Mouse (Mus musculus) limb, embryonic 14.5 days (tissue): Measurements from ENCODE around the gene Lrrc37a. TPM values are rescaled to one million over a fixed set of nuclear protein-coding genes. Genes with fewer than 3 reads are reported as not detected.
"Not testable (repeated sequence)": the region's sequence is repeated elsewhere in the genome, so short reads cannot be mapped to it uniquely, and the experiment has no call there.

Experiments used
- ATAC-seq: fragments of 200-750 bp; cut with Nextera tagmentation; 2 replicates; pipeline ENCODE4 v1.8.0; 2017; ENCODE audit warnings: low read depth, moderate number of reproducible peaks, moderate TSS enrichment; ENCODE audit not compliant: low FRiP score
- DNase-seq: peaks from one replicate; pipeline ENCODE4 v3.0.0-alpha.2; 2015; ENCODE audit warnings: low spot score
- H3K27ac ChIP-seq: fragments of 300-500 bp; sonication (generic); replicated peaks from 2 replicates; pipeline ENCODE4 v1.5.1; 2014; ENCODE audit warnings: low read depth, mild to moderate bottlenecking, low read length, moderate library complexity, mixed read lengths
- H3K27me3 ChIP-seq: fragments of 300-500 bp; sonication (generic); 2 replicates; pipeline ENCODE4 v1.6.1; 2014; ENCODE audit warnings: low read length, mixed read lengths; ENCODE audit not compliant: control insufficient read depth, insufficient read depth
- H3K36me3 ChIP-seq: fragments of 300-500 bp; sonication (generic); 2 replicates; pipeline ENCODE4 v1.6.1; 2014; ENCODE audit warnings: mild to moderate bottlenecking, low read length, moderate library complexity, mixed read lengths; ENCODE audit not compliant: control insufficient read depth, insufficient read depth
- H3K4me1 ChIP-seq: fragments of 300-500 bp; sonication (generic); 2 replicates; pipeline ENCODE4 v1.6.1; 2014; ENCODE audit warnings: antibody characterized with exemption, low read length, mixed read lengths; ENCODE audit not compliant: control insufficient read depth, insufficient read depth
- H3K4me2 ChIP-seq: fragments of 300-500 bp; sonication (generic); replicated peaks from 2 replicates; pipeline ENCODE4 v1.6.1; 2014; ENCODE audit warnings: low read depth, mild to moderate bottlenecking, low read length, moderate library complexity; ENCODE audit not compliant: severe bottlenecking
- H3K4me3 ChIP-seq: fragments of 300-500 bp; sonication (generic); replicated peaks from 2 replicates; pipeline ENCODE4 v1.5.1; 2014; ENCODE audit warnings: low read length
- H3K9ac ChIP-seq: fragments of 300-500 bp; sonication (generic); 2 replicates; pipeline ENCODE4 v1.6.1; 2014; ENCODE audit warnings: mild to moderate bottlenecking, low read depth, low read length, moderate library complexity; ENCODE audit not compliant: severe bottlenecking
- H3K9me3 ChIP-seq: fragments of 300-500 bp; sonication (generic); 2 replicates; pipeline ENCODE4 v1.6.1; 2016; ENCODE audit warnings: low read length; ENCODE audit not compliant: control insufficient read depth
- POLR2A ChIP-seq: fragments of 200-500 bp; IDR thresholded peaks from 2 replicates; pipeline ENCODE4 v1.8.0; 2012; ENCODE audit warnings: inconsistent platforms, mild to moderate bottlenecking, moderate library complexity, borderline replicate concordance; ENCODE audit not compliant: insufficient read depth, insufficient read length; ENCODE audit errors: extremely low read depth
- WGBS: fragments of 180-500 bp; shearing (Covaris S2); extraction: QIAGEN DNeasy Blood & Tissue Kit; methylation state at CpG from one replicate; pipeline ENCODE4 v1.1.7; 2014; 5-methylcytosine and 5-hydroxymethylcytosine counted together
- polyA plus RNA-seq, 2 experiments: library from polyadenylated mRNA; depleted of rRNA in 1 of 2; stranded (reverse) in 1 of 2; unstranded in 1 of 2; fragments of >200 nt; fragmentation: Nextera tagmentation in 1 of 2; extraction: Ambion mirVana in 1 of 2; gene quantifications; 2 replicates each; pipeline versions ENCODE4 v1.2.1 to v1.2.3; 2012 to 2014

Lrrc37a gene
- polyA plus RNA-seq (2012; rRNA removed) (not detected in 2 replicates), polyA plus RNA-seq (2014; fragmentation: Nextera tagmentation; extraction: Ambion mirVana) (not detected in 2 replicates)

- H3K4me2 ChIP-seq: no peak within 1 kb of the TSS
- no peak within 1 kb of the TSS for H3K4me3 ChIP-seq
- no peaks in the 10 kb centered on the region for H3K27me3 ChIP-seq
- H3K9ac ChIP-seq: no peak within 1 kb of the TSS
- TF ChIP-seq POLR2A: no peak
- H3K4me1 ChIP-seq: no peaks in the 10 kb centered on the region
- H3K9me3 ChIP-seq: no peaks in the 10 kb centered on the region
- no peak within 1 kb of the TSS for H3K27ac ChIP-seq
- no peak for ATAC-seq
- WGBS: 91% methylated on average over 12 of the region's 12 CpGs
- DNase-seq: no peak
- no peaks in the 10 kb centered on the region for H3K36me3 ChIP-seq
These were observed at the start of gene Lrrc37a for GRCm38 (mm10) chr11:103504497-103504896. Lrrc37a (minus strand) TSS chr11:103504597.

- WGBS: 37% methylated on average over 1 of the region's 1 CpGs
- H3K27me3 ChIP-seq, H3K4me3 ChIP-seq, H3K27ac ChIP-seq, H3K4me1 ChIP-seq, ATAC-seq, H3K9me3 ChIP-seq, DNase-seq, H3K9ac ChIP-seq, H3K4me2 ChIP-seq, H3K36me3 ChIP-seq: not testable (repeated sequence)
These were observed 30.6 kb upstream of the Lrrc37a start for GRCm38 (mm10) chr11:103534973-103535372.

DNA sequence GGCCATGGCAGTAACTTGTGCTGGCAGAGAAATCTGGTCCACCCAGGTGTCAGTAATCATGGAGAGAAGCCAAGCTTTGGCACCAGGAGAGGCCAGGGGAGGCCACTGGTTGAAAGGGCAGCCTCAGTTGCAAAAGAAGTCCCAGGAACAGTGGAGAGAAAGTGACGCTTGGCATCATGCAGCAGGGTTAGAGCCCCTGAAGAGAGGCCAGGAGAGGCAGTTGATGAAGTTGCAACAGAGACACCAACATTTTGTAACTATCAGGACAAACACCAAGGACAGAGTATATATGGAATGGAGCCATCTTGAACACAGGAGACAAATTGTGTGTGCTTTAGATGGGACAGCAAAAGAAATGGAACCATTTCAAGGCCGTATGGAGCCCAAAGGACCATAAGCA is 7.7 kb upstream of the Lrrc37a start:
- Histone ChIP-seq H3K27me3 (no peaks in the 10 kb centered on the region), H3K27ac (no peak overlapping the region), H3K4me3 (no peak overlapping the region), H3K4me1 (no peaks in the 10 kb centered on the region), H3K9ac (no peak overlapping the region), H3K36me3 (no peaks in the 10 kb centered on the region), H3K4me2 (no peak overlapping the region), H3K9me3 (no peaks in the 10 kb centered on the region)
- TF ChIP-seq POLR2A: no peak
- DNase-seq (no peak), ATAC-seq (no peak)
- 72% methylated on average over 2 of the region's 2 CpGs for WGBS

GRCm38 (mm10) chr11:103464443-103464842 is 40.0 kb downstream of the Lrrc37a start:
- H3K4me2 ChIP-seq: no peak overlapping the region
- no peak overlapping the region for H3K9ac ChIP-seq
- no peak overlapping the region for H3K27ac ChIP-seq
- WGBS: 64% methylated on average over 7 of the region's 7 CpGs
- H3K36me3 ChIP-seq: no peaks in the 10 kb centered on the region
- no peaks in the 10 kb centered on the region for H3K4me1 ChIP-seq
- H3K27me3 ChIP-seq: no peaks in the 10 kb centered on the region
- no peak for TF ChIP-seq POLR2A
- DNase-seq (no peak), ATAC-seq (no peak)
- H3K9me3 ChIP-seq: no peaks in the 10 kb centered on the region
- no peak overlapping the region for H3K4me3 ChIP-seq

- not testable (repeated sequence) for H3K4me1 ChIP-seq, H3K4me3 ChIP-seq, H3K9me3 ChIP-seq, H3K9ac ChIP-seq, H3K4me2 ChIP-seq, ATAC-seq, H3K36me3 ChIP-seq, H3K27me3 ChIP-seq, H3K27ac ChIP-seq, DNase-seq
- 90% methylated on average over 1 of the region's 1 CpGs for WGBS
These were observed 53.3 kb downstream of the Lrrc37a start for GRCm38 (mm10) chr11:103451105-103451504.

- DNase-seq, H3K9ac ChIP-seq, H3K27me3 ChIP-seq, H3K4me1 ChIP-seq, H3K9me3 ChIP-seq, H3K36me3 ChIP-seq, H3K4me3 ChIP-seq, H3K4me2 ChIP-seq, H3K27ac ChIP-seq, ATAC-seq: not testable (repeated sequence)
- 91% methylated on average over 14 of the region's 14 CpGs for WGBS
These were observed 54.7 kb downstream of the Lrrc37a start for GRCm38 (mm10) chr11:103449721-103450120.
